Mouse (Mus musculus) small intestine, adult 2 months (tissue): ENCODE data around the gene Rreb1.

Experiments
- CTCF ChIP-seq: fragments of 200-500 bp; IDR thresholded peaks from 2 replicates; pipeline ENCODE4 v1.5.1; 2012; ENCODE audit warnings: low read depth, mild to moderate bottlenecking, control low read depth, inconsistent platforms, low read length, moderate library complexity, mixed read lengths; ENCODE audit not compliant: insufficient replicate concordance, insufficient read length; ENCODE audit errors: extremely low read depth
- POLR2A ChIP-seq: fragments of 200-500 bp; IDR thresholded peaks from 2 replicates; pipeline ENCODE4 v1.6.1; 2012; ENCODE audit warnings: low read depth, mild to moderate bottlenecking, control low read depth, inconsistent platforms, low read length, moderate library complexity

- TF ChIP-seq POLR2A, result no peak
- TF ChIP-seq CTCF, result no peak
Measured at GRCm38 (mm10) chr13:37883008-37883407, 104.8 kb downstream of the Rreb1 start.
